16 mouse cellular contexts compared by ENCODE assay signal in genomic region chr2:179787797-179788196, GRCm38 (mm10).
DNase-seq lines count a peak whose midpoint lies in the region; ATAC-seq lines count a peak whose summit lies in the region.
"Had no signal": no experiment of that assay in that cellular context is flagged by ENCODE, and none has a peak within 500 bp of the region (broad histone marks: within the 10 kb centered on the region; RNA-seq: fewer than 3 reads in every experiment).

No protein-coding gene starts in this region.

- peaks cover 8% of the 10 kb centered on the region; the same call in 1 of the 2 replicates for H3K27me3 ChIP-seq in hindbrain, embryonic 10.5 days (ENCODE audit: insufficient read depth, poor library complexity, severe bottlenecking)
- H3K27me3 ChIP-seq in midbrain, embryonic 12.5 days: no peaks in the 10 kb centered on the region
- H3K27me3 ChIP-seq: lung, embryonic 15.5 days; megakaryocyte, embryonic 14.5 days had no signal

- peak; percentile 55 for DNase-seq in left cerebral cortex, postnatal 4 days
- no peak for DNase-seq in left cerebral cortex, adult 9 months (ENCODE audit: low spot score in 2 of 2)
- DNase-seq in hindbrain, embryonic 10.5 days (ENCODE audit: low spot score): no peak
- no peak for DNase-seq in adrenal gland, adult 18-20 months (ENCODE audit: low spot score in 2 of 2)
- DNase-seq in heart, adult 18-20 months: no peak
- DNase-seq in heart, postnatal 14 days: no peak
- DNase-seq: adrenal gland, postnatal 25 days; gastrocnemius, postnatal 36 days; spleen, adult 18-20 months had no signal

- ATAC-seq in midbrain, embryonic 12.5 days (ENCODE audit: low FRiP score, low read depth): peak; percentile 45; the same call in 1 of the 2 replicates
- ATAC-seq: intestine, postnatal 0 days had no signal

- H3K9me3 ChIP-seq in hindbrain, embryonic 10.5 days: no peaks in the 10 kb centered on the region
- H3K9me3 ChIP-seq in midbrain, embryonic 12.5 days: no peaks in the 10 kb centered on the region
- H3K9me3 ChIP-seq: lung, embryonic 15.5 days; megakaryocyte, embryonic 14.5 days had no signal

- intact Hi-C loops in left cerebral cortex, postnatal 4 days (cut with DNase I): no loop called here
- intact Hi-C loops in heart, postnatal 14 days (cut with DNase I): no loop called here

- WGBS in hindbrain, embryonic 10.5 days: 62% methylated on average over 5 of the region's 5 CpGs
- WGBS in midbrain, embryonic 12.5 days: 61% methylated on average over 5 of the region's 5 CpGs

- H3K9ac ChIP-seq in midbrain, embryonic 12.5 days (replicated peaks): no peak overlapping the region
- H3K9ac ChIP-seq: lung, embryonic 15.5 days had no signal

- H3K4me3 ChIP-seq in hindbrain, embryonic 10.5 days: no peak overlapping the region
- no peak overlapping the region for H3K4me3 ChIP-seq in midbrain, embryonic 12.5 days
- H3K4me3 ChIP-seq: left cerebral cortex, adult 2 months; lung, embryonic 15.5 days; megakaryocyte, embryonic 14.5 days had no signal

- no peak overlapping the region for H3K4me2 ChIP-seq in midbrain, embryonic 12.5 days (replicated peaks)
- H3K4me2 ChIP-seq: lung, embryonic 15.5 days had no signal

- peak overlapping the region; percentile 85 for H3K27ac ChIP-seq in hindbrain, embryonic 10.5 days
- H3K27ac ChIP-seq in midbrain, embryonic 12.5 days (replicated peaks): peak overlapping the region; percentile 57
- H3K27ac ChIP-seq: left cerebral cortex, adult 2 months; lung, embryonic 15.5 days; stomach, postnatal 0 days had no signal

- peaks cover 26% of the 10 kb centered on the region for H3K4me1 ChIP-seq in hindbrain, embryonic 10.5 days (replicated peaks)
- H3K4me1 ChIP-seq in midbrain, embryonic 12.5 days: peaks cover 37% of the 10 kb centered on the region
- H3K4me1 ChIP-seq: megakaryocyte, embryonic 14.5 days had no signal

- no peaks in the 10 kb centered on the region for H3K36me3 ChIP-seq in hindbrain, embryonic 10.5 days
- H3K36me3 ChIP-seq in midbrain, embryonic 12.5 days: no peaks in the 10 kb centered on the region
- H3K36me3 ChIP-seq: G1E; lung, embryonic 15.5 days had no signal
